Comparison of ENCODE assay signal across 8 mouse cellular contexts in the genomic region with DNA sequence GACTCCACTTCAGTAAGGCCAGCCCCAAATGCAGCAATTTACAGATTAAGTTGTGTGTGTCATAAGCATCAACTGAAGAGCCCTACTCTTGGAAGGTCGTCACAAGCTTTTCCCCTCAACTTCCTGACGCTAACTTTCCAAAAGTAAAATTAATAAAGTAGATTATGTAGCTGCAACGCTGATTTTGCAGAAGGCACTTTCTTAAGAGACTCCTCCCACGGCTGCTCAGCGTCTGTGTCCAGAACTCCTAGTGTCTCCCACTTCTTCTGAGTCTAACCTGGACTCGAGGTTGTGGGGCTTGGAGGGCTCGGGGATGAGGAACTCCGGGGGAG. TPM values are rescaled to one million over a fixed set of nuclear protein-coding genes. Genes with fewer than 3 reads are reported as not detected.
DNase-seq lines count a peak whose midpoint lies in the region; ATAC-seq lines count a peak whose summit lies in the region.

No protein-coding gene starts in this region.

- peak overlapping the region; percentile 89 for H3K4me2 ChIP-seq in kidney, embryonic 16.5 days (replicated peaks; ENCODE audit: low read depth, low read length)
- H3K4me2 ChIP-seq in hindbrain, embryonic 13.5 days, result peak overlapping the region; percentile 91
- peak overlapping the region; percentile 97 for H3K4me2 ChIP-seq in midbrain, embryonic 14.5 days (ENCODE audit: low read length)

- H3K4me1 ChIP-seq in kidney, embryonic 16.5 days (ENCODE audit: insufficient read depth, low read length), result peaks cover 37% of the 10 kb centered on the region
- no peaks in the 10 kb centered on the region for H3K4me1 ChIP-seq in brown adipose tissue, adult 24 weeks (ENCODE audit: control insufficient read depth, insufficient read depth, insufficient read length, low read length)
- peaks cover 19% of the 10 kb centered on the region for H3K4me1 ChIP-seq in hindbrain, embryonic 13.5 days (replicated peaks)
- peaks cover 12% of the 10 kb centered on the region; the same call in 1 of the 2 replicates for H3K4me1 ChIP-seq in midbrain, embryonic 14.5 days (ENCODE audit: control insufficient read depth, insufficient read depth, low read length)

- under 1% methylated on average over 8 of the region's 8 CpGs for WGBS in kidney, embryonic 16.5 days
- under 1% methylated on average over 8 of the region's 8 CpGs for WGBS in hindbrain, embryonic 13.5 days
- WGBS in midbrain, embryonic 14.5 days, result under 1% methylated on average over 8 of the region's 8 CpGs

- H3K27ac ChIP-seq in kidney, embryonic 16.5 days (ENCODE audit: low read length), result peak overlapping the region; percentile 98
- no peak overlapping the region for H3K27ac ChIP-seq in brown adipose tissue, adult 24 weeks (replicated peaks; ENCODE audit: low read depth, low read length)
- H3K27ac ChIP-seq in hindbrain, embryonic 13.5 days, result peak overlapping the region; percentile 94
- H3K27ac ChIP-seq in midbrain, embryonic 14.5 days (replicated peaks; ENCODE audit: low read depth, low read length), result peak overlapping the region; percentile 89

- H3K9me3 ChIP-seq in kidney, embryonic 16.5 days (ENCODE audit: low read length), result no peaks in the 10 kb centered on the region
- no peaks in the 10 kb centered on the region for H3K9me3 ChIP-seq in hindbrain, embryonic 13.5 days
- H3K9me3 ChIP-seq in midbrain, embryonic 14.5 days (ENCODE audit: control insufficient read depth, low read length), result no peaks in the 10 kb centered on the region

- H3K36me3 ChIP-seq in kidney, embryonic 16.5 days (ENCODE audit: insufficient read depth, low read length), result no peaks in the 10 kb centered on the region
- H3K36me3 ChIP-seq in hindbrain, embryonic 13.5 days, result no peaks in the 10 kb centered on the region
- H3K36me3 ChIP-seq in midbrain, embryonic 14.5 days (ENCODE audit: control insufficient read depth, insufficient read depth, low read length), result no peaks in the 10 kb centered on the region

- no peak for DNase-seq in kidney, adult 18-20 months
- no peak for DNase-seq in midbrain, embryonic 14.5 days
- DNase-seq in gastrocnemius, adult 18-20 months (ENCODE audit: low spot score), result no peak
- no peak for DNase-seq in frontal cortex, postnatal 14 days (ENCODE audit: low spot score in 2 of 2)
- no peak for DNase-seq in right cerebral cortex, postnatal 25 days

- H3K27me3 ChIP-seq in kidney, embryonic 16.5 days (ENCODE audit: insufficient read depth, low read length), result no peaks in the 10 kb centered on the region
- H3K27me3 ChIP-seq in hindbrain, embryonic 13.5 days, result no peaks in the 10 kb centered on the region
- no peaks in the 10 kb centered on the region for H3K27me3 ChIP-seq in midbrain, embryonic 14.5 days (ENCODE audit: control insufficient read depth, insufficient read depth, low read length)

- ATAC-seq in kidney, embryonic 16.5 days (ENCODE audit: low FRiP score, low TSS enrichment), result no peak; the same call in 1 of the 2 replicates
- ATAC-seq in hindbrain, embryonic 13.5 days (ENCODE audit: low FRiP score), result no peak
- peak; percentile 5; the same call in 1 of the 2 replicates for ATAC-seq in midbrain, embryonic 14.5 days (ENCODE audit: low FRiP score, low TSS enrichment)

- peak overlapping the region; percentile 90 for H3K9ac ChIP-seq in kidney, embryonic 16.5 days (replicated peaks; ENCODE audit: low read length)
- H3K9ac ChIP-seq in hindbrain, embryonic 13.5 days, result peak overlapping the region; percentile 98
- peak overlapping the region; percentile 96 for H3K9ac ChIP-seq in midbrain, embryonic 14.5 days (replicated peaks; ENCODE audit: low read length)

- peak overlapping the region; percentile 89 for H3K4me3 ChIP-seq in kidney, embryonic 16.5 days (ENCODE audit: low read length)
- peak overlapping the region; percentile 99 for H3K4me3 ChIP-seq in brown adipose tissue, adult 24 weeks (ENCODE audit: insufficient read depth, low read depth, low read length)
- peak overlapping the region; percentile 87 for H3K4me3 ChIP-seq in hindbrain, embryonic 13.5 days
- H3K4me3 ChIP-seq in midbrain, embryonic 14.5 days (replicated peaks; ENCODE audit: low read depth, low read length), result peak overlapping the region; percentile 90

RNA-seq across cellular contexts. Expression of a gene that starts 1.5 kb away (rescaled TPM):
- 22.4 and 23.7 TPM in 2 replicates for polyA plus RNA-seq in kidney, embryonic 16.5 days (2015; fragmentation: Nextera tagmentation; extraction: Ambion mirVana)
- 0.79 and 0.96 TPM in 2 replicates for polyA plus RNA-seq in brown adipose tissue, adult 24 weeks (2012; ENCODE audit: insufficient read depth, insufficient read length, missing spikeins)
- polyA plus RNA-seq in hindbrain, embryonic 13.5 days (2015; fragmentation: Nextera tagmentation; extraction: Ambion mirVana), result 12.6 and 13.6 TPM in 2 replicates
- 9.1 and 10.0 TPM in 2 replicates for polyA plus RNA-seq in midbrain, embryonic 14.5 days (2014; fragmentation: Nextera tagmentation; extraction: Ambion mirVana)
- 1 to 10 TPM; 2.0 to 2.3 TPM for total RNA-seq in gastrocnemius, adult 18-20 months (2021)
